Mouse (Mus musculus) right cerebral cortex, adult 18-20 months (tissue): ENCODE results near the gene Hs3st4.

ENCODE experiments used
- DNase-seq: peaks from one replicate; pipeline ENCODE4 v3.0.0; 2022; ENCODE audit warnings: mixed read lengths

Gene Hs3st4

DNA sequence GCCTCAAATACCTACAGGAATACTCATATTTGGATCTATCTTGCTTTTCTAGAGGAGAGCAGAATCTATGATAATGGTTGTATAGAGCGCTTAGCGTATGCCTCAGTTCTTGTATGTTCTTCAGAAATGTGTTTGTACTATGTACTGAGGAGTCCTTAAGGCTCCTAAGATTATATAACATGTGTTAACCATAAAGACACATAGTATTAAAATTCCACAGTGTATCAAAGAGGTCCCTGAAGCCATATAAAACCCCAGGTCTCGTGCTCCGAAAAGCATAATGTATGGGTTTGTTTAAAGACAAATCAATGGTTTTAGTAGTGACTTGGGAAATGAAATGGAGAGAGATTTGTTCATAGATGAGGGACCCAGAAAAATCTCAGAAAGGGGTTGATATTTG lies 371.4 kb downstream of the Hs3st4 start:
- no peak for DNase-seq

DNA sequence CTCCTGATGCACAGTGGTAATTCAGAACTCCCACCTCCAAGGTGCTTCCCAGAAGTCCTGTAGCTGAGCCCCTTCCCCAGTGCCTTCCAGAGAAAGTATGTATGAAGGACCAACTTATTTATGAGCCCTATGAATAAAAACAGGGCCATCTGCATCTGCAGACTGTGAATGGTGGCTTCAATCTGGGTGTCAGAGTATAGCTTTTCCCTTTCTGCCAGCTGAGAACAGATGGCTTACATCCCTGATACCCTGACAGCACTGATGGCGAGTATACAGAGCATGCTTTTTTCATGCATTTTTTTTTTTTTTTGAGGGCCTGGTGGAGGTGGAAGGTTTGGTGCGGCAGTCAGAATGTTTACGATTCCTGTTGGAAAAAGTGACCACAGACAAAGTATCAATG lies 375.4 kb downstream of the Hs3st4 start:
- DNase-seq = peak; percentile 11

DNA sequence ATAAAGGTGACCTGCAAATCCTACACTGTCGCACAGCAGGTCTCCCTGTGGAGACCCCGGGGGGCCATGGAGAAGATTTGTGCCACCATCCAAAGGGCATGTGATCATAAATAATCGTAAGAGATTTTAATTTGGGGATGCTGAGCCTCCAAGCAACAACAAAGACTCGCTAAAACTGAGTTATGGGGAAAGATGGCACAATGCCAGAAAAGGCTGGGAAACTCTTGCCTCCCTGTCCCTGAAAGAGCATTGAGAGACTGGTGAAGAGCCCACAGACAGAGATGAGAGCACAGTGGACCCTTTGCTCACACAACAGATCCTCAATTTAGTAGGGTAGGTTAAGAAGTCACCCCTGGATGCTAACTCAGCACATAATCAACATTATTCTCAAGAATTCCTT lies 377.2 kb downstream of the Hs3st4 start:
- DNase-seq = no peak

DNA sequence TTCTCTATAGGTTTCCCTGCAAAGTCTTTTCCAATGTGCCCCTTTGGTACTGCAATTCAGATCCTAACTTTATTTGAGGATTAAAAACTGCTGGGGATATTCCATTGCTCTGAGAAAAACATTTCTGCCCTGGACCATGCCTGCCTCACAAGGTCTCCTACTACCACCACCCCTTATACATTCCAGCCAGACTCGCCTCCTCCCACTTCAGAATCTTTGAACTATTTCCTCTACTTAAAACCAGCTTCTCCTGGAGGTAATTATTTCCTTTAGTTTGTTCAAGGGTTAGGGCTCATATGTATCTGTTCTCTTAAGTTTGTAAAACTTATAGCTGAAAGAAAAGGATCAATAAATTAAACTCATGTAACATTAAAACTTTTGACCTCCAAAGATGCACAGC lies 389.6 kb downstream of the Hs3st4 start:
- no peak for DNase-seq

DNA sequence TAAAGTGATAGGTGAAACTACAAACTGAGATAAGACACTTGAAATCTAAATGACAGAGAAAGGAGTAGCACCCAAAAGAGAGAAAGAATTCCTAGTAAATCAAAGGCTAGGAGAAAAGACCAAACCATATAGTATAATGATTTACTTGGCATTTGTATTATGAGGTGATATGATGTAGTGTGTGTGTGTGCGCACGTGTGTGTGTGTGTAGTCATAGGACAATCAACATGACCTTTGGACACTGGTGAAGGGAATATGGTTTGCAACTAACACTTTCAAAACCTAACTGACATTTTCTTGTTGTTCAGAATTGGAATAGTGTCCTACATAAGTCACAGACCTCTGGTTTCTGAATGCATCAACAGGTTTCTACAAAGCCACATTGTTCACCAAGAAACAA lies 390.0 kb downstream of the Hs3st4 start:
- DNase-seq = no peak

DNA sequence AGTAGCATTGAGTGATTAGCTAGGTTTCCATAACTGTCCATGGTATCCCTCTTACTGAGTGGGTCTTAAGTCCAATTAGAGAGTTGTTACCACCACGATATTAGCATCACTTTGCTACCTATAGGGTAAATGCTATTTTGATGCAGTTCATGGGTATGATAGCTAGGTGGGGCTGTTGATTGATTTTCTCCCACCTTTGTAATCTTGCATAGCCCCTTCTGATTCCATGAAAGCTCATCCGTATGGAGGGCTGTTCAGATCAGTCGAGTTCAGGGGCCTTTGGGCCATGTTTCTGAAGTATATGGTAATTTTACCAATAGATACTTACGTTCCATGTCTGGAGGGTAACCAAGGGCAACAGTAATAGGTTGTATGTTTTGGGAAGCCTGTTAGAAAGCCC lies 400.8 kb downstream of the Hs3st4 start:
- peak; percentile 4 for DNase-seq

DNA sequence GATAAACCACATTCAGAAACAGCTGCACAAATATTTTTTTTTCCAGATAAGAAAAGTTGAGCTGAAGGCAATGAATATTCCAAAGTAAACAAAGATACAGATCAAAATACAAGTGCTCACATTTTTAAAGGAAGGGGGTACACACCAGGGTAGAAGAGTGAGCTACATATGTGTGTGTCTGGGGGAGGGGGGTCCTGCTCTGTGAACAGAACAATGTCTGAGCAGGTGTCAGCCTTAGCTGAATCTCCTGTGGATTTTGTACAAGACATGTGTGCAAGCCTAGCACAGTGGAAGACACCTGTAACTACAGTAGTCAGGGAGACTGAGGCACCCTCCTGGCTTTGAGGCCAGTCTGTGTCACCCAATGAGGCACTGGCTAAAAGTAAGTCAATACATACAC lies 416.5 kb downstream of the Hs3st4 start:
- DNase-seq = no peak

DNA sequence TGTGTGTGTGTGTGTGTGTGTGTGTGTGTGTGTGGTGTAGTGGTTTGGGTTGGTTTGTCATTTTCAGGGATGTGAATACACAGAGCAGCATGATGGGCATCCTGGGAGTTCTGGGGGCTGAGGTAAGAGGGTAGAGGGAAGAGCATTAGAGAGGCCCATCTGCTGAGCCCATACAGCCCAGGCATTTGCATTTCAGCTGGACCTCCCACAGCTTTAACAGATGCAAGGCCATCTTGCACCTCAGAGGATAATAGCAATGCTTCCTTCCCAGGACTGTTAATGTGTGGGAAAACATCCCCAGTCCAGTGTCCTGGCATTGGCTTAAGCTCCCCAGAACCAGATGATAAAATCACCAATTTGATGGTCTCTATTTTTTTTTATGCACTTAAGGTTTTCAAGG lies 444.3 kb downstream of the Hs3st4 start:
- DNase-seq = no peak
